Mouse (Mus musculus) hindbrain, embryonic 15.5 days (tissue): ENCODE measurements around the gene Zfp335. TPM values are rescaled to one million over a fixed set of nuclear protein-coding genes. Genes with fewer than 3 reads are reported as not detected.
A peak's percentile ranks its signal among the peaks of the same experiment; 100 is the strongest.

Experiments
- ATAC-seq: fragments of 200-750 bp; cut with Nextera tagmentation; 2 replicates; pipeline ENCODE4 v1.8.0; 2017; ENCODE audit warnings: low read depth, moderate number of reproducible peaks, moderate TSS enrichment; ENCODE audit not compliant: low FRiP score
- H3K27ac ChIP-seq: fragments of 300-500 bp; sonication (generic); replicated peaks from 2 replicates; pipeline ENCODE4 v1.5.1; 2015; ENCODE audit warnings: mild to moderate bottlenecking, inconsistent platforms
- H3K27me3 ChIP-seq: fragments of 300-500 bp; sonication (generic); 2 replicates; pipeline ENCODE4 v1.6.1; 2015; ENCODE audit warnings: control low read depth, inconsistent platforms
- H3K36me3 ChIP-seq: fragments of 300-500 bp; sonication (generic); 2 replicates; pipeline ENCODE4 v1.6.1; 2015; ENCODE audit warnings: control low read depth, inconsistent platforms
- H3K4me1 ChIP-seq: fragments of 300-500 bp; sonication (generic); replicated peaks from 2 replicates; pipeline ENCODE4 v1.6.1; 2015; ENCODE audit warnings: control low read depth, inconsistent platforms
- H3K4me2 ChIP-seq: fragments of 300-500 bp; sonication (generic); 2 replicates; pipeline ENCODE4 v1.6.1; 2015; ENCODE audit warnings: moderate library complexity, mild to moderate bottlenecking, inconsistent platforms
- H3K4me3 ChIP-seq: fragments of 300-500 bp; sonication (generic); 2 replicates; pipeline ENCODE4 v1.5.1; 2015; ENCODE audit warnings: mild to moderate bottlenecking, inconsistent platforms
- H3K9ac ChIP-seq: fragments of 300-500 bp; sonication (generic); 2 replicates; pipeline ENCODE4 v1.6.1; 2015; ENCODE audit warnings: inconsistent platforms
- H3K9me3 ChIP-seq: fragments of 300-500 bp; sonication (generic); 2 replicates; pipeline ENCODE4 v1.6.1; 2016; ENCODE audit warnings: control low read depth, inconsistent platforms
- WGBS: fragments of 180-500 bp; shearing (Covaris S2); methylation state at CpG from one replicate; pipeline ENCODE4 v1.1.7; 2015; 5-methylcytosine and 5-hydroxymethylcytosine counted together
- polyA plus RNA-seq: library from polyadenylated mRNA; unstranded; fragments of >200 nt; fragmentation: Nextera tagmentation; extraction: Ambion mirVana; gene quantifications from 2 replicates; pipeline ENCODE4 v1.2.1, GENCODE M21; 2015

Gene Zfp335
- polyA plus RNA-seq: 13.7 and 18.3 TPM in 2 replicates

- H3K36me3 ChIP-seq: peaks cover 27% of the 10 kb centered on the region
- peak within 1 kb of the TSS; percentile 91 for H3K9ac ChIP-seq
- peak within 1 kb of the TSS; percentile 93 for H3K4me2 ChIP-seq
- H3K9me3 ChIP-seq: no peaks in the 10 kb centered on the region
- peak within 1 kb of the TSS; percentile 100 for H3K27ac ChIP-seq
- peaks cover 24% of the 10 kb centered on the region for H3K4me1 ChIP-seq
- no peaks in the 10 kb centered on the region for H3K27me3 ChIP-seq
- WGBS: under 1% methylated on average over 76 of the region's 91 CpGs
- H3K4me3 ChIP-seq: peak within 1 kb of the TSS; percentile 91
- peak; percentile 84 for ATAC-seq
Observed at GRCm38 (mm10) chr2:164911086-164912048, at the start of gene Zfp335. TSS of gene Zfp335 (minus strand) at chr2:164911757.

- WGBS: 2% methylated on average over 36 of the region's 54 CpGs
- Histone ChIP-seq H3K9me3 (no peaks in the 10 kb centered on the region), H3K9ac (peak within 1 kb of the TSS; percentile 63), H3K27ac (peak within 1 kb of the TSS; percentile 75), H3K27me3 (no peaks in the 10 kb centered on the region), H3K4me3 (peak within 1 kb of the TSS; percentile 66), H3K4me1 (peaks cover 54% of the 10 kb centered on the region), H3K4me2 (peak within 1 kb of the TSS; percentile 71), H3K36me3 (no peaks in the 10 kb centered on the region)
- ATAC-seq: peak; percentile 63; the same call in 1 of the 2 replicates
Observed at GRCm38 (mm10) chr2:164960716-164961441, 49.3 kb upstream of the Zfp335 start, which contains the start of gene Slc12a5. TSS of gene Slc12a5 (plus strand) at chr2:164960802.

- H3K4me1 ChIP-seq: peaks cover 31% of the 10 kb centered on the region
- H3K4me3 ChIP-seq: no peak overlapping the region
- no peaks in the 10 kb centered on the region for H3K36me3 ChIP-seq
- H3K4me2 ChIP-seq: no peak overlapping the region
- 64% methylated on average over 9 of the region's 9 CpGs for WGBS
- 0 out of 2 replicates have a peak, but pooled peaks cover 8% of the 10 kb centered on the region for H3K27me3 ChIP-seq
- ATAC-seq: no peak
- no peak overlapping the region for H3K9ac ChIP-seq
- H3K9me3 ChIP-seq: no peaks in the 10 kb centered on the region
- H3K27ac ChIP-seq: no peak overlapping the region
Observed at GRCm38 (mm10) chr2:164957548-164958315, 46.2 kb upstream of the Zfp335 start.

GRCm38 (mm10) chr2:164956195-164956594 is 44.6 kb upstream of the Zfp335 start:
- Histone ChIP-seq H3K4me3 (no peak overlapping the region), H3K36me3 (no peaks in the 10 kb centered on the region), H3K4me1 (peaks cover 17% of the 10 kb centered on the region), H3K27me3 (peaks cover 21% of the 10 kb centered on the region), H3K4me2 (no peak overlapping the region), H3K9me3 (no peaks in the 10 kb centered on the region), H3K9ac (no peak overlapping the region), H3K27ac (no peak overlapping the region)
- ATAC-seq: no peak
- 69% methylated on average over 5 of the region's 5 CpGs for WGBS

GRCm38 (mm10) chr2:164955725-164956124 is 44.2 kb upstream of the Zfp335 start:
- peaks cover 14% of the 10 kb centered on the region for H3K4me1 ChIP-seq

GRCm38 (mm10) chr2:164953224-164953623 is 41.7 kb upstream of the Zfp335 start:
- H3K4me3 ChIP-seq: no peak overlapping the region
- peak; percentile 72 for ATAC-seq

More at GRCm38 (mm10) chr2:164955725-164956124, 44.2 kb upstream of the Zfp335 start:
- WGBS: 74% methylated on average over 4 of the region's 4 CpGs
- Histone ChIP-seq H3K27me3 (peaks cover 25% of the 10 kb centered on the region), H3K9me3 (no peaks in the 10 kb centered on the region), H3K4me3 (no peak overlapping the region), H3K4me2 (no peak overlapping the region), H3K27ac (no peak overlapping the region), H3K9ac (no peak overlapping the region), H3K36me3 (no peaks in the 10 kb centered on the region)
- no peak for ATAC-seq

GRCm38 (mm10) chr2:164952448-164952847 is 40.9 kb upstream of the Zfp335 start:
- no peak overlapping the region for H3K9ac ChIP-seq
- no peaks in the 10 kb centered on the region for H3K36me3 ChIP-seq
- H3K4me3 ChIP-seq: no peak overlapping the region
- ATAC-seq: no peak
- H3K27me3 ChIP-seq: peaks cover 56% of the 10 kb centered on the region
- WGBS: 42% methylated on average over 13 of the region's 13 CpGs
- H3K27ac ChIP-seq: no peak overlapping the region
- H3K4me1 ChIP-seq: peaks cover 23% of the 10 kb centered on the region
- no peak overlapping the region for H3K4me2 ChIP-seq
- no peaks in the 10 kb centered on the region for H3K9me3 ChIP-seq

More at GRCm38 (mm10) chr2:164953224-164953623, 41.7 kb upstream of the Zfp335 start:
- no peaks in the 10 kb centered on the region for H3K9me3 ChIP-seq
- no peak overlapping the region for H3K9ac ChIP-seq
- peaks cover 20% of the 10 kb centered on the region for H3K4me1 ChIP-seq
- H3K27me3 ChIP-seq: peaks cover 48% of the 10 kb centered on the region
- no peak overlapping the region for H3K27ac ChIP-seq
- WGBS: 1% methylated on average over 21 of the region's 21 CpGs
- H3K36me3 ChIP-seq: no peaks in the 10 kb centered on the region
- H3K4me2 ChIP-seq: peak overlapping the region; percentile 37

- ATAC-seq: no peak
- no peaks in the 10 kb centered on the region for H3K36me3 ChIP-seq
- no peak overlapping the region for H3K9ac ChIP-seq
- H3K9me3 ChIP-seq: no peaks in the 10 kb centered on the region
- H3K4me2 ChIP-seq: no peak overlapping the region
- H3K4me1 ChIP-seq: peaks cover 23% of the 10 kb centered on the region
- 86% methylated on average over 4 of the region's 4 CpGs for WGBS
- no peak overlapping the region for H3K27ac ChIP-seq
- peaks cover 63% of the 10 kb centered on the region for H3K27me3 ChIP-seq
- no peak overlapping the region for H3K4me3 ChIP-seq
Observed at GRCm38 (mm10) chr2:164951745-164952144, 40.2 kb upstream of the Zfp335 start.

- no peak for ATAC-seq
- H3K4me1 ChIP-seq: peaks cover 23% of the 10 kb centered on the region
- no peaks in the 10 kb centered on the region for H3K9me3 ChIP-seq
- no peak overlapping the region for H3K9ac ChIP-seq
- no peaks in the 10 kb centered on the region for H3K36me3 ChIP-seq
- no peak overlapping the region for H3K4me3 ChIP-seq
- WGBS: 27% methylated on average over 13 of the region's 13 CpGs
- no peak overlapping the region for H3K27ac ChIP-seq
- peaks cover 68% of the 10 kb centered on the region for H3K27me3 ChIP-seq
- no peak overlapping the region for H3K4me2 ChIP-seq
Observed at GRCm38 (mm10) chr2:164950501-164950900, 38.9 kb upstream of the Zfp335 start.

GRCm38 (mm10) chr2:164948962-164949361 is 37.4 kb upstream of the Zfp335 start:
- ATAC-seq: no peak
- H3K27me3 ChIP-seq: peaks cover 69% of the 10 kb centered on the region

GRCm38 (mm10) chr2:164947930-164948329 is 36.4 kb upstream of the Zfp335 start:
- H3K27me3 ChIP-seq: peaks cover 66% of the 10 kb centered on the region
- no peak overlapping the region for H3K4me2 ChIP-seq
- H3K9ac ChIP-seq: no peak overlapping the region
- no peak overlapping the region for H3K27ac ChIP-seq
- H3K4me1 ChIP-seq: peaks cover 16% of the 10 kb centered on the region
- no peaks in the 10 kb centered on the region for H3K36me3 ChIP-seq
- H3K9me3 ChIP-seq: no peaks in the 10 kb centered on the region
- no peak overlapping the region for H3K4me3 ChIP-seq
- WGBS: 14% methylated on average over 6 of the region's 7 CpGs
- ATAC-seq: no peak

More at GRCm38 (mm10) chr2:164948962-164949361, 37.4 kb upstream of the Zfp335 start:
- WGBS: 5% methylated on average over 25 of the region's 25 CpGs
- H3K4me3 ChIP-seq: peak overlapping the region; percentile 27
- H3K9ac ChIP-seq: no peak overlapping the region
- H3K27ac ChIP-seq: no peak overlapping the region
- peaks cover 23% of the 10 kb centered on the region for H3K4me1 ChIP-seq
- H3K36me3 ChIP-seq: no peaks in the 10 kb centered on the region
- peak overlapping the region; percentile 47 for H3K4me2 ChIP-seq
- H3K9me3 ChIP-seq: no peaks in the 10 kb centered on the region
